Mouse (Mus musculus): ENCODE data around the gene Extl1. TPM values are rescaled to one million over a fixed set of nuclear protein-coding genes. Genes with fewer than 3 reads are reported as not detected.

Extl1 gene
- polyA plus RNA-seq, 1 experiment: 49.2 TPM

GRCm38 (mm10) chr4:134403721-134404120 lies 20.1 kb upstream of the Extl1 start:
- Histone ChIP-seq H3K4me1 (ENCODE audit: control insufficient read depth, insufficient read depth, low read length) (peaks cover 14% of the 10 kb centered on the region), H3K4me3 (ENCODE audit: insufficient read depth, low read length) (no peak overlapping the region), H3K27ac (ENCODE audit: insufficient read depth, low read length) (no peak overlapping the region)
- TF ChIP-seq POLR2A (IDR thresholded peaks at IDR 0.05; ENCODE audit: extremely low read depth, insufficient read depth, low read length) (no peak), CTCF (IDR thresholded peaks at IDR 0.05; ENCODE audit: extremely low read depth, insufficient read depth, low read length) (no peak)

DNA sequence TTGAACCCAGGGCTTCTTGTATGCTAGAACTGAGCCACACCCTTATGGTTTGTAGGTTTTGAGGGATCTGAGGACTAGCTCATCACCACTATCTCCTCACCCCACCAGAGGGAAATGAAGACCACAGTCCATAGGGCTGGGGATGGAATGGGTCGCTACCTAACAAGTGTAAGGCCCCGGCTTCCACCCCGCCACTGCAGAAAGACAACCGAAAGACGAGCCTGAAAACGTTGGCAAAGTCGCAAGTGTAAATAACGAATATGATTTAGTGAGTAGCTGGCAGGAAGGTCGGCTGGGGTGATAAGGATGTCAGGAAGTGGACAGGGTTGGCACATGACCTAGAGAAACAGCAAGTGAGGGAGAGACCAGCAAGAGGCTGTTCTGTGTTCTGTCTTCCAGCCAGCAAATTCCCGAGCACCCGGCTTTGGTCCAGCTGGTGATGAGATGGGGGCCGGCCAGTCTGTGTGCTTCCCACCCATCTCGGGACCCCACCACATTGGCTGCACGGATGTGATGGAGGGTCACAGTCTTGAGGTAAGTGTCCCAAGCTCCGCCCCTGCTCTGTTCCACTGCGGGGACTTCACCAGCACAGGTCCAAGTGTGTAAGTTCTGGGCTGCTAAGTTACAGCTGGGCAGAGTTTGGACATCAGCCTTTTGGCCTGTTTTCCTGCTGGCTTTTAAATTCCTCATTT lies 19.1 kb upstream of the Extl1 start:
- Histone ChIP-seq H3K4me1 (ENCODE audit: control insufficient read depth, insufficient read depth, low read length) (peaks cover 14% of the 10 kb centered on the region), H3K27ac (ENCODE audit: insufficient read depth, low read length) (no peak overlapping the region; the same call in 1 of the 2 replicates), H3K4me3 (ENCODE audit: insufficient read depth, low read length) (no peak overlapping the region)
- no peak for TF ChIP-seq POLR2A (IDR thresholded peaks at IDR 0.05; ENCODE audit: extremely low read depth, insufficient read depth, low read length)
- TF ChIP-seq CTCF (IDR thresholded peaks at IDR 0.05; ENCODE audit: extremely low read depth, insufficient read depth, low read length): no peak

DNA sequence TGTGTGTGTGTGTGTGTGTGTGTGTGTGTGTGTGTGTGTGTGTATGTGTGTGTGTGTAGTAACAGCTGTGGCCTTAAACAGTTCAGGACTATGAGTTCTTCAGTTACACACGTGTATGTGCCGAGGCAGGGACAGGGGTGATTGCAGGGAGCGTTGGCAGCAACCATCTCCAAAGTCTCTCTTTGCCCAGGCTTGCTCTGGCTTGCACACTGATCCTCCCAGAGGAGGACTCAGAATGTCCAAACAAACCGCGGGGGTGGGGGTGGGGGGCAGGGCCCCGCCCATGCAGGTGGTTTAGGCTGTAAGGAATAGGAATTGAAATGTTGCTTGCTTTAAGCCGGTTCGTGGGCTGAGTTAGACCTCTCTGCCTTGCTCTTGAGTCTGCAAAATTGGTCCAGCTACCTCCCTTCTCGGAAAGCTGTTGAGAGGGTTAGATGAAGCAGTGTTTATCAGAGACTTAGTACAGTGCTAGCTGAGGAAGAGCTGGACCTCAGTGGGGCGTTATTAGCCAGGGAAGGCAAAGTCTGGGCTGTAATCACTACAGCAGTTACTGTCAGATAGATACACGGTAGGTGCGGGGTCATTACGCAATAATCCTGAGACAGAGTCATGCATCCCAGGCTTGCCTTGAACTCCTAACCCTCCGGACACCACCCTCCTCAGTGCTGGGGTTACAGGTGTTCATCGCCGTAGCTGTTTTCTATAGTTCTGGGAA lies 18.4 kb upstream of the Extl1 start:
- H3K27ac ChIP-seq (ENCODE audit: insufficient read depth, low read length): peak overlapping the region; percentile 73; the same call in 1 of the 2 replicates

GRCm38 (mm10) chr4:134401181-134401661 lies 17.6 kb upstream of the Extl1 start:
- H3K27ac ChIP-seq (ENCODE audit: insufficient read depth, low read length): peak overlapping the region; percentile 73; the same call in 1 of the 2 replicates
- peaks cover 14% of the 10 kb centered on the region for H3K4me1 ChIP-seq (ENCODE audit: control insufficient read depth, insufficient read depth, low read length)
- TF ChIP-seq CTCF (IDR thresholded peaks at IDR 0.05; ENCODE audit: extremely low read depth, insufficient read depth, low read length): no peak
- TF ChIP-seq POLR2A (IDR thresholded peaks at IDR 0.05; ENCODE audit: extremely low read depth, insufficient read depth, low read length): peak; percentile 33; the same call in 1 of the 2 replicates
- H3K4me3 ChIP-seq (ENCODE audit: insufficient read depth, low read length): peak overlapping the region; percentile 3

More for the DNA sequence above, 18.4 kb upstream of the Extl1 start:
- H3K4me1 ChIP-seq (ENCODE audit: control insufficient read depth, insufficient read depth, low read length): peaks cover 14% of the 10 kb centered on the region
- H3K4me3 ChIP-seq (ENCODE audit: insufficient read depth, low read length): no peak overlapping the region
- TF ChIP-seq POLR2A (IDR thresholded peaks at IDR 0.05; ENCODE audit: extremely low read depth, insufficient read depth, low read length) (no peak), CTCF (IDR thresholded peaks at IDR 0.05; ENCODE audit: extremely low read depth, insufficient read depth, low read length) (no peak)

DNA sequence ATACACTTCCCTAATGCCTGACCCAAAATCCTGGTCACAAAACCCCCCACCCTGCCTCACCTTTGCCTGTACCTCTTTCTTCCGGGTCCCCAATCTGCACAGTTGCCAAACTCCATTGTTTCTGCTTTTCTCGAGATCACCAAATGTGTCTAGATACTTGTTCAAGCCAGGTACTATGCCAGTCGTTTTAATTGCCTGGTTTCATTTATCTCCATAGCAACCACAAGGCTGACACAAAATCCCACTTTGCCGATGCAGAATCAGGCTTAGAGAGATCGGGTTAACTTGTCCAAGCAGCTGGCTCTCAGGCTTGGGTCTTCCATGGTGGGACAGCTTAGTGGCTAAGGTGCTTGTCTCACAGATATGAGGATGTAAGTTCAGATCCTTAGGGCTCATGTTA lies 16.6 kb upstream of the Extl1 start:
- Histone ChIP-seq H3K4me1 (ENCODE audit: control insufficient read depth, insufficient read depth, low read length) (peaks cover 14% of the 10 kb centered on the region), H3K4me3 (ENCODE audit: insufficient read depth, low read length) (no peak overlapping the region), H3K27ac (ENCODE audit: insufficient read depth, low read length) (peak overlapping the region; percentile 21; the same call in 1 of the 2 replicates)
- TF ChIP-seq POLR2A (IDR thresholded peaks at IDR 0.05; ENCODE audit: extremely low read depth, insufficient read depth, low read length): no peak
- no peak for TF ChIP-seq CTCF (IDR thresholded peaks at IDR 0.05; ENCODE audit: extremely low read depth, insufficient read depth, low read length)

GRCm38 (mm10) chr4:134397732-134398131 lies 14.1 kb upstream of the Extl1 start:
- TF ChIP-seq POLR2A (IDR thresholded peaks at IDR 0.05; ENCODE audit: extremely low read depth, insufficient read depth, low read length) (no peak), CTCF (IDR thresholded peaks at IDR 0.05; ENCODE audit: extremely low read depth, insufficient read depth, low read length) (no peak)
- Histone ChIP-seq H3K4me1 (ENCODE audit: control insufficient read depth, insufficient read depth, low read length) (peaks cover 10% of the 10 kb centered on the region), H3K27ac (ENCODE audit: insufficient read depth, low read length) (no peak overlapping the region), H3K4me3 (ENCODE audit: insufficient read depth, low read length) (no peak overlapping the region)

- Histone ChIP-seq H3K4me3 (ENCODE audit: insufficient read depth, low read length) (no peak overlapping the region; the same call in 1 of the 2 replicates), H3K4me1 (ENCODE audit: control insufficient read depth, insufficient read depth, low read length) (peaks cover 8% of the 10 kb centered on the region), H3K27ac (ENCODE audit: insufficient read depth, low read length) (peak overlapping the region; percentile 69)
- no peak for TF ChIP-seq CTCF (IDR thresholded peaks at IDR 0.05; ENCODE audit: extremely low read depth, insufficient read depth, low read length)
Measured at GRCm38 (mm10) chr4:134397121-134397520, 13.5 kb upstream of the Extl1 start.

DNA sequence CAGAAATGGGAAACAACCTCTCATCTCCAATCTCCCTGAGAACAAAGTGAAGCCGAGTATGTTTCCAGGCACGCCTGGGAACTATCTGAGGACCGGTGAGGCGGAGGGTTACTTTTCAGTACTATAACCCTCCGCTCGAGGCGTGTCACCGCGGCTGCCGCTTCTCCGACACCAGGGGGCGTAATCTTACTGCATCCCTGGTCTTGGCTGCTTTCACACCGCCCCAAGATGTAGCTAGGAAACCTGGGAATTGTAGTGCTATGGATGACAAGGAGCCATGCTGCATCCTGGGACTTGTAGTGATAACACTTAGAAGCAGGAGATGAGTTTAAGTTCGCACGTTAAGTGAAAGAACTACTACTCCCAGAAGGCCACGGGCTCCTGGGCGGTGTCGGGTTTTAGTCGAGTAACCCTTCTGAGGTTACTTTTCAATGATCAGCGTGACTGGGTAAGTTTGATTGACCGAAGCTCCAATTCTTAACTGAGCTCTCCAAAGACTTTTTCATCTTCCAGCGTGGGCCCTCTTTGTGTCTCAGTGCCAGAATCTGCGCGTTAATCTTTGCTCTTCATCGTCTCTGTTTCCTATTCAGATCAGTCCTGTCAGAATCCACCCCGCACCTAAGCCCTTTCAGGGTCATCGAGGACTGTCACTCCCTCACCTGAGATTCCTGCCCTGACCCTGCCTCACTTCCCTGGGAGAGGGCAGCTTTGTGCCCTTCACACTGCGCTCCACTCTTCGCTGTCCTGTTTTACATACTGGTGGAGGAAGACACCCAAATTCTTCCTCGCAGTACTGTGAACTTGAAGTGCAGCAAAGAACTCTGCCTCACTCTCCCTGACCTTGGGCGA lies 12.6 kb upstream of the Extl1 start, which contains the start of gene Pafah2:
Gene Pafah2 (plus strand): TSS at position 344 of the 849 bp plus-strand sequence.
- Histone ChIP-seq H3K4me1 (ENCODE audit: control insufficient read depth, insufficient read depth, low read length) (peaks cover 6% of the 10 kb centered on the region), H3K27ac (ENCODE audit: insufficient read depth, low read length) (peak within 1 kb of the TSS; percentile 91), H3K4me3 (ENCODE audit: insufficient read depth, low read length) (peak within 1 kb of the TSS; percentile 45)
- TF ChIP-seq POLR2A (IDR thresholded peaks at IDR 0.05; ENCODE audit: extremely low read depth, insufficient read depth, low read length) (peak; percentile 69), CTCF (IDR thresholded peaks at IDR 0.05; ENCODE audit: extremely low read depth, insufficient read depth, low read length) (peak; percentile 98)

- peaks cover 3% of the 10 kb centered on the region for H3K4me1 ChIP-seq (ENCODE audit: control insufficient read depth, insufficient read depth, low read length)
- no peak overlapping the region for H3K27ac ChIP-seq (ENCODE audit: insufficient read depth, low read length)
- TF ChIP-seq CTCF (IDR thresholded peaks at IDR 0.05; ENCODE audit: extremely low read depth, insufficient read depth, low read length): no peak
- no peak for TF ChIP-seq POLR2A (IDR thresholded peaks at IDR 0.05; ENCODE audit: extremely low read depth, insufficient read depth, low read length)
- H3K4me3 ChIP-seq (ENCODE audit: insufficient read depth, low read length): no peak overlapping the region; the same call in 1 of the 2 replicates
Measured at GRCm38 (mm10) chr4:134395142-134395541, 11.5 kb upstream of the Extl1 start.
